Mouse (Mus musculus) neural tube, embryonic 11.5 days (tissue): ENCODE results near the gene Gm20498. TPM values are rescaled to one million over a fixed set of nuclear protein-coding genes. Genes with fewer than 3 reads are reported as not detected.

Experiments
- ATAC-seq: fragments of 200-750 bp; cut with Nextera tagmentation; 2 replicates; pipeline ENCODE4 v1.8.0; 2017; ENCODE audit warnings: moderate number of reproducible peaks, mild to moderate bottlenecking, moderate TSS enrichment, moderate library complexity; ENCODE audit not compliant: insufficient read depth, low FRiP score, low TSS enrichment
- DNase-seq: peaks from one replicate; pipeline ENCODE4 v3.0.0-alpha.2; 2015; ENCODE audit warnings: low spot score
- H3K27ac ChIP-seq: fragments of 300-500 bp; sonication (generic); 2 replicates; pipeline ENCODE4 v1.5.1; 2014; ENCODE audit warnings: low read depth, mild to moderate bottlenecking, low read length
- H3K27me3 ChIP-seq: fragments of 300-500 bp; sonication (generic); 2 replicates; pipeline ENCODE4 v1.6.1; 2014; ENCODE audit warnings: mild to moderate bottlenecking, low read length, mixed read lengths; ENCODE audit not compliant: control insufficient read depth, insufficient read depth
- H3K36me3 ChIP-seq: fragments of 300-500 bp; sonication (generic); 2 replicates; pipeline ENCODE4 v1.6.1; 2014; ENCODE audit warnings: mild to moderate bottlenecking, low read length, moderate library complexity, mixed read lengths; ENCODE audit not compliant: control insufficient read depth, insufficient read depth
- H3K4me1 ChIP-seq: fragments of 300-500 bp; sonication (generic); 2 replicates; pipeline ENCODE4 v1.6.1; 2014; ENCODE audit warnings: low read length, mixed read lengths; ENCODE audit not compliant: control insufficient read depth, insufficient read depth
- H3K4me2 ChIP-seq: fragments of 300-500 bp; sonication (generic); 2 replicates; pipeline ENCODE4 v1.6.1; 2014; ENCODE audit warnings: low read depth, mild to moderate bottlenecking, moderate library complexity
- H3K4me3 ChIP-seq: fragments of 300-500 bp; sonication (generic); 2 replicates; pipeline ENCODE4 v1.5.1; 2014; ENCODE audit warnings: low read depth, low read length
- H3K9ac ChIP-seq: fragments of 300-500 bp; sonication (generic); 2 replicates; pipeline ENCODE4 v1.6.1; 2014; ENCODE audit warnings: mild to moderate bottlenecking, low read length
- H3K9me3 ChIP-seq: fragments of 300-500 bp; sonication (generic); 2 replicates; pipeline ENCODE4 v1.6.1; 2016; ENCODE audit warnings: low read length; ENCODE audit not compliant: control insufficient read depth
- WGBS: fragments of 180-500 bp; shearing (Covaris S2); extraction: QIAGEN DNeasy Blood & Tissue Kit; methylation state at CpG from one replicate; pipeline ENCODE4 v1.1.7; 2014; 5-methylcytosine and 5-hydroxymethylcytosine counted together
- polyA plus RNA-seq: library from polyadenylated mRNA; unstranded; fragments of >200 nt; fragmentation: Nextera tagmentation; extraction: Ambion mirVana; gene quantifications from 2 replicates; pipeline ENCODE4 v1.2.1, GENCODE M21; 2014

Gene Gm20498
- polyA plus RNA-seq, 1 experiment from 2014 or later, result 37.2 TPM

- no peaks in the 10 kb centered on the region for H3K9me3 ChIP-seq
- 86% methylated on average over 3 of the region's 3 CpGs for WGBS
- no peaks in the 10 kb centered on the region for H3K36me3 ChIP-seq
- H3K4me3 ChIP-seq, result no peak overlapping the region
- H3K9ac ChIP-seq, result no peak overlapping the region
- H3K4me1 ChIP-seq, result no peaks in the 10 kb centered on the region
- H3K4me2 ChIP-seq, result no peak overlapping the region
- H3K27me3 ChIP-seq, result no peaks in the 10 kb centered on the region
- ATAC-seq (no peak), DNase-seq (no peak)
- H3K27ac ChIP-seq, result no peak overlapping the region
These were observed 207.7 kb downstream of the Gm20498 start for GRCm38 (mm10) chr12:81324991-81325390.

GRCm38 (mm10) chr12:81324116-81324515 is 208.6 kb downstream of the Gm20498 start:
- Histone ChIP-seq H3K9me3 (no peaks in the 10 kb centered on the region), H3K4me2 (no peak overlapping the region), H3K36me3 (no peaks in the 10 kb centered on the region), H3K27me3 (no peaks in the 10 kb centered on the region), H3K9ac (no peak overlapping the region), H3K4me3 (no peak overlapping the region), H3K27ac (no peak overlapping the region), H3K4me1 (no peaks in the 10 kb centered on the region)
- ATAC-seq (no peak), DNase-seq (no peak)
- WGBS, result 93% methylated on average over 3 of the region's 3 CpGs

GRCm38 (mm10) chr12:81321021-81321420 is 211.7 kb downstream of the Gm20498 start:
- Histone ChIP-seq H3K4me3 (no peak overlapping the region), H3K9ac (no peak overlapping the region), H3K27me3 (no peaks in the 10 kb centered on the region), H3K27ac (no peak overlapping the region), H3K9me3 (no peaks in the 10 kb centered on the region), H3K4me2 (no peak overlapping the region), H3K36me3 (no peaks in the 10 kb centered on the region), H3K4me1 (no peaks in the 10 kb centered on the region)
- 74% methylated on average over 1 of the region's 1 CpGs for WGBS
- ATAC-seq (no peak), DNase-seq (no peak)

- no peaks in the 10 kb centered on the region for H3K27me3 ChIP-seq
- no peak overlapping the region for H3K9ac ChIP-seq
- H3K4me2 ChIP-seq, result no peak overlapping the region
- 7% methylated on average over 2 of the region's 2 CpGs for WGBS
- no peaks in the 10 kb centered on the region for H3K36me3 ChIP-seq
- no peak for DNase-seq
- H3K9me3 ChIP-seq, result no peaks in the 10 kb centered on the region
- no peaks in the 10 kb centered on the region for H3K4me1 ChIP-seq
- H3K4me3 ChIP-seq, result no peak overlapping the region
- H3K27ac ChIP-seq, result no peak overlapping the region
- ATAC-seq, result no peak
These were observed 214.9 kb downstream of the Gm20498 start for GRCm38 (mm10) chr12:81317811-81318210.

GRCm38 (mm10) chr12:81315953-81316352 is 216.8 kb downstream of the Gm20498 start:
- no peak overlapping the region for H3K9ac ChIP-seq
- DNase-seq (no peak), ATAC-seq (no peak)
- H3K9me3 ChIP-seq, result no peaks in the 10 kb centered on the region
- H3K4me1 ChIP-seq, result no peaks in the 10 kb centered on the region
- 92% methylated on average over 5 of the region's 5 CpGs for WGBS
- no peaks in the 10 kb centered on the region for H3K36me3 ChIP-seq
- no peak overlapping the region for H3K4me3 ChIP-seq
- no peak overlapping the region for H3K27ac ChIP-seq
- H3K27me3 ChIP-seq, result no peaks in the 10 kb centered on the region
- H3K4me2 ChIP-seq, result no peak overlapping the region

Other genes with a start within 250 kb of the Gm20498 start
- 1.7 TPM in 2 replicates for gene Slc8a3, start 199.7 kb downstream of the Gm20498 start, polyA plus RNA-seq
- gene Gm4787, start 153.4 kb downstream of the Gm20498 start, polyA plus RNA-seq, result 0.23 and 0.24 TPM in 2 replicates
- gene Adam4, start 111.0 kb downstream of the Gm20498 start, polyA plus RNA-seq, result 0.32 and 0.45 TPM in 2 replicates
- gene Cox16, start 47.8 kb downstream of the Gm20498 start, polyA plus RNA-seq, result 124 and 130 TPM in 2 replicates
- gene Synj2bp, start within 50 bp of the Gm20498 start, polyA plus RNA-seq, result 28.6 and 29.7 TPM in 2 replicates
- 0.45 and 0.55 TPM in 2 replicates for gene Adam21, start 35.6 kb upstream of the Gm20498 start, polyA plus RNA-seq
- gene Med6, start 62.1 kb upstream of the Gm20498 start, polyA plus RNA-seq, result 77.1 and 82.1 TPM in 2 replicates
- gene Ttc9, start 98.3 kb upstream of the Gm20498 start, polyA plus RNA-seq, result 2.1 TPM in 2 replicates
- gene Map3k9, start 248.3 kb upstream of the Gm20498 start, polyA plus RNA-seq, result 3.6 and 3.7 TPM in 2 replicates